Mouse (Mus musculus): ENCODE results near the gene Egf.

GRCm38 (mm10) chr3:129708157-129708556, 47.0 kb downstream of the Egf start:
- TF ChIP-seq CTCF (IDR thresholded peaks at IDR 0.05) (peak; percentile 79), EP300 (IDR thresholded peaks at IDR 0.05) (no peak)
